Mouse (Mus musculus) midbrain, embryonic 10.5 days (tissue): ENCODE results near the gene Ssbp2. TPM values are rescaled to one million over a fixed set of nuclear protein-coding genes. Genes with fewer than 3 reads are reported as not detected.
A peak's percentile ranks its signal among the peaks of the same experiment; 100 is the strongest.

ENCODE experiments used
- DNase-seq: peaks from one replicate; pipeline ENCODE4 v3.0.0-alpha.2; 2017; ENCODE audit warnings: low spot score
- H3K27ac ChIP-seq: fragments of 300-500 bp; sonication (generic); replicated peaks from 2 replicates; pipeline ENCODE4 v1.5.1; 2016; ENCODE audit warnings: mild to moderate bottlenecking
- H3K27me3 ChIP-seq: fragments of 300-500 bp; sonication (generic); 2 replicates; pipeline ENCODE4 v1.6.1; 2016; ENCODE audit warnings: low read depth, mild to moderate bottlenecking; ENCODE audit not compliant: poor library complexity, severe bottlenecking
- H3K36me3 ChIP-seq: fragments of 300-500 bp; sonication (generic); 2 replicates; pipeline ENCODE4 v1.6.1; 2016; ENCODE audit warnings: mild to moderate bottlenecking, moderate library complexity
- H3K4me1 ChIP-seq: fragments of 300-500 bp; sonication (generic); 2 replicates; pipeline ENCODE4 v1.6.1; 2016
- H3K4me3 ChIP-seq: fragments of 300-500 bp; sonication (generic); 2 replicates; pipeline ENCODE4 v1.5.1; 2016; ENCODE audit warnings: mild to moderate bottlenecking, moderate library complexity
- H3K9me3 ChIP-seq: fragments of 300-500 bp; sonication (generic); replicated peaks from 2 replicates; pipeline ENCODE4 v1.6.1; 2016; ENCODE audit warnings: mild to moderate bottlenecking
- WGBS: fragments of 180-500 bp; shearing (Covaris S2); methylation state at CpG from one replicate; pipeline ENCODE4 v1.1.7; 2016; 5-methylcytosine and 5-hydroxymethylcytosine counted together
- microRNA-seq: library from miRNA; unstranded; fragments of <30 nt; microRNA quantifications from one replicate; pipeline ENCODE4, GENCODE M21; 2017
- polyA plus RNA-seq: library from polyadenylated mRNA; unstranded; fragments of >200 nt; fragmentation: Nextera tagmentation; extraction: Ambion mirVana; gene quantifications from 2 replicates; pipeline ENCODE4 v1.2.1, GENCODE M21; 2016

Ssbp2 gene
- polyA plus RNA-seq, 1 experiment from 2014 or later = 148 TPM

DNA sequence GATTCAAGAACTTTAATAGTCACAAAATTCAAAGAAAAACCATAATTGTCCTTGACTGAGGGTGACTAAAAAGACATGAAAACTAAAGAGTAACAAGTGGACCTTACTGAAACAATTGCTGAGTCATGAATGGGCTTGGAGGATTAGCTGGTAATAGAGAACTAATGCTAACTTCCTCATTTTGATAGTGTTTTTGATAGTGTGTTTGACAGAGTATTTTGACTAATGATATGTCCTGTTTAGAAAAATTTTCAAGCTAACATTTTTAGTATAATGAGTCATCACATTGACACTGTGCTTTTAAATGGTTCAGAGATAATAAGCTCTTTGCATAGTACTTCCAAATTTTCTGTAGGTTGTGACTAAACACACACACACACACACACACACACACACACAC lies 267.8 kb downstream of the Ssbp2 start:
- Histone ChIP-seq H3K4me3 (no peak overlapping the region), H3K36me3 (no peaks in the 10 kb centered on the region), H3K27me3 (no peaks in the 10 kb centered on the region), H3K27ac (no peak overlapping the region), H3K9me3 (no peaks in the 10 kb centered on the region), H3K4me1 (no peaks in the 10 kb centered on the region)
- DNase-seq = no peak

GRCm38 (mm10) chr13:91737191-91737590 lies 277.1 kb downstream of the Ssbp2 start:
- Histone ChIP-seq H3K36me3 (no peaks in the 10 kb centered on the region), H3K4me3 (no peak overlapping the region), H3K4me1 (peaks cover 11% of the 10 kb centered on the region), H3K9me3 (no peaks in the 10 kb centered on the region), H3K27me3 (peaks cover 19% of the 10 kb centered on the region), H3K27ac (no peak overlapping the region)
- 90% methylated on average over 1 of the region's 1 CpGs for WGBS
- no peak for DNase-seq

- H3K27ac ChIP-seq = no peak overlapping the region
- no peak for DNase-seq
Observed at GRCm38 (mm10) chr13:91740851-91741250, 280.8 kb downstream of the Ssbp2 start.

DNA sequence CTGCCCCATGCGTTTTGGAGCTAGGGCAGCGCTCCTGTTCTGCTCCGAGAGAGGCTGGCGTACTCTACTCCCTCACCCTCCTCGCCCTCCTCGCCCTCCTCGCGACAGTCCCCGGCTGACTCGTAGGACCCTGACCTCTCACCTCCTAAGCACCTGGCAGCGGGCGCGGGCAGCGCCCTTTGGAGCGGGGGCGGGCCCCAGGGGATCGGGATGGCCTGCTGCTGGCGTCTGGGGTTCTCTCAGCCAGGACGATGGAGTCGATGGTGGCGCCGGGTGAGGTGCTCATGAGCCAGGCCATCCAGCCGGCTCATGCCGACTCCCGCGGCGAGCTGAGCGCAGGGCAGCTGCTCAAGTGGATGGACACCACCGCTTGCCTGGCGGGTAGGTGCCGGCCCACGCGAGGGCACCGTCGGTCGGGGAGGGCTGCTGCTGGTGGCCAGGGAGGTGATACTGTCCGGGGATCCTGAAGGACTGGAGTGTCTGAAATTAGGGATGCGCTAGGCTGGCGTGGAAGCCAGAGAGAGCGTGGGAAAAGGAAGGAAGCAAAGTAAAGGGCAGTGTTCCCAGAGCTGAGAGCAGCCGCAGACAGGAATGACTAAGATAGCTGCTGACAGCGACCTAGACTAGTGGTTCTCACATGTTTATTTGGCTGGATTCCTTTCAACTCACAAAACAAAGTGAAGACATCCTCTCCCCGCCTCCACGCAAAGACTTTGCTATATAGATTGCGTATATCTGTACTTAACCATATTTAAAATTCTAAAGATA lies 281.4 kb downstream of the Ssbp2 start, which contains the start of gene Acot12:
TSS of gene Acot12 (plus strand) at position 233 of the 768 bp plus-strand sequence.
- Histone ChIP-seq H3K27me3 (peaks cover 26% of the 10 kb centered on the region), H3K4me1 (peaks cover 11% of the 10 kb centered on the region), H3K27ac (peak within 1 kb of the TSS; percentile 71), H3K36me3 (no peaks in the 10 kb centered on the region), H3K4me3 (peak within 1 kb of the TSS; percentile 62), H3K9me3 (no peaks in the 10 kb centered on the region)
- WGBS = 8% methylated on average over 45 of the region's 45 CpGs
- peak; percentile 63 for DNase-seq

More at GRCm38 (mm10) chr13:91740851-91741250, 280.8 kb downstream of the Ssbp2 start:
- H3K4me1 ChIP-seq = peaks cover 11% of the 10 kb centered on the region
- peaks cover 26% of the 10 kb centered on the region for H3K27me3 ChIP-seq
- WGBS = 76% methylated on average over 6 of the region's 6 CpGs
- no peaks in the 10 kb centered on the region for H3K36me3 ChIP-seq
- H3K9me3 ChIP-seq = no peaks in the 10 kb centered on the region
- H3K4me3 ChIP-seq = peak overlapping the region; percentile 62

DNA sequence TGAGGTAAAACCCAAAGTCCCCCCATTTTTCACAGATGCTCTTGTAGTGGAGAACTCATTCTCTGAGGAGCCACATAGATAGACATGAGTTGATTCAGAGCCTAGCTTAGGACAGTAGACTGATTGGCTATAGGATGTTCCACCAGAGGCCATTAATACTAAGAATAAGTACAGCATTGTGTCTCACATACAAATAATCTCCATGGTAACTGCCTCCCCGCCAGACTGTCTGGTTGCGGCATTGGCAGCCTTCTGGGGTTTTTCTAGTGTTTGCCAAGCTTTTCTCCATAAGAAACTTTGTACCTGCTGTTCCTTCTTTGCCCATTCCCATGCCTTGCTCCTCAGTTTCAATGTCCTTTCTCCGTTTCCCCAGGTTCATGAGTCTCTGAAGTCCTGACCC lies 283.1 kb downstream of the Ssbp2 start:
- no peak overlapping the region for H3K4me3 ChIP-seq
- peaks cover 26% of the 10 kb centered on the region for H3K27me3 ChIP-seq
- peaks cover 11% of the 10 kb centered on the region for H3K4me1 ChIP-seq
- H3K9me3 ChIP-seq = no peaks in the 10 kb centered on the region
- H3K36me3 ChIP-seq = no peaks in the 10 kb centered on the region
- 88% methylated on average over 3 of the region's 3 CpGs for WGBS
- DNase-seq = no peak
- H3K27ac ChIP-seq = no peak overlapping the region

GRCm38 (mm10) chr13:91746470-91746869 lies 286.4 kb downstream of the Ssbp2 start:
- no peak for DNase-seq
- H3K27ac ChIP-seq = no peak overlapping the region
- H3K9me3 ChIP-seq = no peaks in the 10 kb centered on the region
- no peaks in the 10 kb centered on the region for H3K36me3 ChIP-seq
- peaks cover 6% of the 10 kb centered on the region for H3K4me1 ChIP-seq
- no peak overlapping the region for H3K4me3 ChIP-seq
- H3K27me3 ChIP-seq = peaks cover 14% of the 10 kb centered on the region
- WGBS = 90% methylated on average over 5 of the region's 5 CpGs

DNA sequence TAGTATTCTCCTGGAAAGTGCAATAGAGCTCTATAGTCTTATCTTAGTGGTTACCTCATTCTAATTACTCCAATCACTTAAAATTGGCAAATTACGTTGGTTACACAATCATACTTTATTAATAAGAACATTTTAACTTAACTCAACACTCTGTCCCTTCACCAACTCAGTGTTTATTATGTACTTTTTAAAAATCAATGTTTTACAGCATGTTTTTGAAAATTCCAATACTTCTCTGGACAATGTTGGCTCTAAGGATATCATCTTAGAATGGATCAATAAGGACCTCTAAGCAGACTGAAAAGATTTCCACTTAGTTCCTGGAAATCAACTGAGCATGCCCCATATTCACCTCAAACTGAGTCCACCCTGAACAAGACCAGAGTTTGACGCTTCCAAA lies 288.3 kb downstream of the Ssbp2 start:
- no peak for DNase-seq
- Histone ChIP-seq H3K4me3 (no peak overlapping the region), H3K27ac (no peak overlapping the region), H3K4me1 (no peaks in the 10 kb centered on the region), H3K9me3 (no peaks in the 10 kb centered on the region), H3K36me3 (no peaks in the 10 kb centered on the region), H3K27me3 (no peaks in the 10 kb centered on the region)
- WGBS = 90% methylated on average over 2 of the region's 2 CpGs

GRCm38 (mm10) chr13:91749981-91750380 lies 289.9 kb downstream of the Ssbp2 start:
- Histone ChIP-seq H3K4me3 (no peak overlapping the region), H3K36me3 (no peaks in the 10 kb centered on the region), H3K4me1 (no peaks in the 10 kb centered on the region), H3K27ac (no peak overlapping the region), H3K9me3 (no peaks in the 10 kb centered on the region), H3K27me3 (no peaks in the 10 kb centered on the region)
- 79% methylated on average over 4 of the region's 4 CpGs for whole genome bisulfite sequencing
- DNase-seq = no peak

Small RNAs within 50 kb of the gene (microRNA-seq; reads per million reads assigned to microRNA genes)
- not detected for gene Gm27656

Other genes with a start within 250 kb of the Ssbp2 start
- 10.1 and 12.4 TPM in 2 replicates for gene Atg10, start 236.3 kb upstream of the Ssbp2 start, polyA plus RNA-seq